Mouse (Mus musculus): Measurements from ENCODE around the gene Fanca.

DNA sequence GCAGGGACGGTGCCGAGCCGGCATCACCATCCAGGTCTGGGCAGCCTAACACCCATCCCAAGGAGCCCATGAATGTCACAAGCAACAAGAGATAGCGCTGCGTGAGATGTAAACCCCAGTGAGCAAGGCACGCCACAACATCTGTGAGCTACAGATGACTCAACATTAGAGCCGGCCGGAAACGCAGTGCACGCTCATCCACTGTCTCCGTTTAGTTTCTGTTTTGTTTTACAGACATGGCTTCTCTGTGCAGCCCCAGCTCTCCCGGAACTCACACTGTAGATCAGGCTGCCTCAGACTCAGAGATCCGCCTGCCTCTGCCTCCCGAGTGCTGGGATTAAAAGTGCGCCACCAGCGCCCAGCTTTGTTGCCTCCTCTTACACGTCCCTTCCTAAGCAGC lies 31.0 kb downstream of the Fanca start:
- TF ChIP-seq CTCF (IDR thresholded peaks at IDR 0.05): no peak
- no peak for TF ChIP-seq POLR2A (IDR thresholded peaks at IDR 0.05; ENCODE audit: insufficient read depth, low read depth, low read length)

Measured in heart, adult 2 months (tissue).